Mouse (Mus musculus): ENCODE data around the gene Armh3. TPM values are rescaled to one million over a fixed set of nuclear protein-coding genes. Genes with fewer than 3 reads are reported as not detected.
A peak's percentile ranks its signal among the peaks of the same experiment; 100 is the strongest.

Gene Armh3
- total and polyA plus RNA-seq, 3 experiments: 1.1 to 4.9 (median 1.9) TPM

DNA sequence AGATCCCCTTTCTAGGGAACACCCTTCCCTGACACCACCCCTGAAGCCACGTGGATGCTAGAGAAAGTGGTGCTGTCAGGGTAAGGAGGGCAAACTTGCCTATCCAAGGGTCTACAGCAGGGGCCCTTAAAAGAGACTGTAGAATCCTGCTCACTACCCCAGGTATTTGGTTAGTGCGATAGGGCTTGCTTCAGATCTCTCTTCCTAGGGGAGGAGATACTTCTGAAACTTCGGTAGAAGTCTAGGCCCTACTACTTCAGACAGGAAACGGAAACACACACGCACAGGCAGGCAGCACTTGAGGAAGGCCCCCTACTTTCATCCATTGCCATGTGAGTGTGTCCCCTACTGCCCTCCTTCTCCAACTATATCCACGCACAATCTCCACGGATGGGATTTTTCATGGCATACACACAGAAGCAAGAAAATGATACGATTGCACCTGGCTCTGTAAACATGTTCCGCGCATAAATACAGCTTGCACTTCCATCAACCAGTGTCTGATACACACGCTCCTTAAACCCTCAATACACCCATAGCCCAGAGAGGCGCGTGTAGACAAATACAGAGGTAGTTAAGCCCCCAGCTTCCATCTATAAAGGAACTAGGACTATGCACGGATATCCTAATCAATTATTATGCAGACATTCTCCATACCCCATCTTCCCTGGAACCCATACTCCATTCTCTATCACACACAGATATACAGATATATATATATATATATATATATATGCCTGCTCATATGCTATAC is 42.0 kb upstream of the Armh3 start:
- H3K9ac ChIP-seq (ENCODE audit: insufficient read depth, low read depth): peak overlapping the region; percentile 84
- dilution Hi-C loops (cut with MboI; ENCODE audit: extremely low pct_ligation_motif_present, extremely low pct_unique_long_range_greater_than_20kb, low sequenced_read_pairs) (no loop called here), in situ Hi-C loops (cut with MboI; ENCODE audit: low pct_ligation_motif_present, low pct_unique_long_range_greater_than_20kb, low sequenced_read_pairs) (no loop called here)
- peaks cover 9 to 16% of the 10 kb centered on the region in 2 experiments for H3K36me3 ChIP-seq (replicated peaks in 1 of 2; ENCODE audit: control insufficient read depth in 1 of 2, insufficient read depth in 1 of 2, low read length in 1 of 2)
- DNase-seq (ENCODE audit: extremely low read depth): peak; percentile 69
- peaks cover 8 to 44% of the 10 kb centered on the region in 2 experiments for H3K4me1 ChIP-seq (ENCODE audit: control insufficient read depth in 1 of 2, insufficient read depth in 2 of 2)
- peak overlapping the region; percentile 89 for H3K4me2 ChIP-seq (ENCODE audit: insufficient read depth, low read depth, poor library complexity, severe bottlenecking)
- H3K27ac ChIP-seq (ENCODE audit: insufficient read depth, low read depth): peak overlapping the region; percentile 88
- H3K9me3 ChIP-seq (replicated peaks; ENCODE audit: low read length): no peaks in the 10 kb centered on the region
- H3K4me3 ChIP-seq (replicated peaks in 1 of 3; ENCODE audit: low read depth in 2 of 3, low read length in 2 of 3, poor library complexity in 1 of 3): peak overlapping the region; percentile 56 to 76 (median 65)
- TF ChIP-seq ELF1 (IDR thresholded peaks at IDR 0.05; ENCODE audit: low read depth, low read length): peak; percentile 59
- 0 out of 2 replicates have a peak, but pooled peaks have one; percentile 65 for TF ChIP-seq CHD1 (IDR thresholded peaks at IDR 0.05; ENCODE audit: low read depth, low read length)
- TF ChIP-seq KAT2A (IDR thresholded peaks at IDR 0.05; ENCODE audit: insufficient replicate concordance, low read length): 0 out of 2 replicates have a peak, but pooled peaks have one; percentile 40
- no peak for TF ChIP-seq RAD21 (IDR thresholded peaks at IDR 0.05; ENCODE audit: low read depth, low read length)
- TF ChIP-seq POLR2A (IDR thresholded peaks at IDR 0.05; ENCODE audit: low read depth, low read length): peak; percentile 66
- TF ChIP-seq SIN3A (IDR thresholded peaks at IDR 0.05; ENCODE audit: low read length): peak; percentile 66; the same call in 1 of the 2 replicates
- TF ChIP-seq IRF4 (IDR thresholded peaks at IDR 0.05; ENCODE audit: low read depth, low read length): peak; percentile 45; the same call in 1 of the 2 replicates
- no peak for TF ChIP-seq ZC3H11A (IDR thresholded peaks at IDR 0.05; ENCODE audit: low read depth, low read length)
- TF ChIP-seq BHLHE40 (IDR thresholded peaks at IDR 0.05; ENCODE audit: low read depth, low read length): peak; percentile 64
- peak; percentile 86 for TF ChIP-seq MXI1 (IDR thresholded peaks at IDR 0.05; ENCODE audit: low read depth, low read length)
- TF ChIP-seq CHD2 (IDR thresholded peaks at IDR 0.05; ENCODE audit: low read length): no peak
- TF ChIP-seq GABPA (IDR thresholded peaks at IDR 0.05; ENCODE audit: insufficient replicate concordance, low read depth, low read length): no peak
- peak; percentile 63 for TF ChIP-seq NELFE (IDR thresholded peaks at IDR 0.05; ENCODE audit: low read depth, low read length)
- TF ChIP-seq ZMIZ1 (IDR thresholded peaks at IDR 0.05; ENCODE audit: low read depth, low read length): no peak; the same call in none of the 2 replicates
- TF ChIP-seq HCFC1 (IDR thresholded peaks at IDR 0.05; ENCODE audit: low read depth, low read length): peak; percentile 73
- TF ChIP-seq ZNF384 (IDR thresholded peaks at IDR 0.05; ENCODE audit: low read depth, low read length): no peak
- TF ChIP-seq MEF2A (IDR thresholded peaks at IDR 0.05; ENCODE audit: borderline replicate concordance, low read depth, low read length): 0 out of 2 replicates have a peak, but pooled peaks have one; percentile 52
- peak; percentile 88 for TF ChIP-seq TBP (conservative IDR thresholded peaks at IDR 0.05; ENCODE audit: low read depth, low read length)
- 0 out of 2 replicates have a peak, but pooled peaks have one; percentile 59 for TF ChIP-seq MAZ (IDR thresholded peaks at IDR 0.05; ENCODE audit: low read depth, low read length)
- TF ChIP-seq MYC (IDR thresholded peaks at IDR 0.05; ENCODE audit: low read depth, low read length): peak; percentile 98
- TF ChIP-seq MAFK (IDR thresholded peaks at IDR 0.05; ENCODE audit: insufficient replicate concordance, low read length): no peak
- peak; percentile 58 for TF ChIP-seq MAX (IDR thresholded peaks at IDR 0.05; ENCODE audit: low read length)
- TF ChIP-seq TCF12 (IDR thresholded peaks at IDR 0.05; ENCODE audit: low read depth, low read length): peak; percentile 77
- no peak for TF ChIP-seq USF2 (conservative IDR thresholded peaks at IDR 0.05; ENCODE audit: low read depth, low read length)
- peak; percentile 29 for TF ChIP-seq ETS1 (conservative IDR thresholded peaks at IDR 0.05; ENCODE audit: low read depth, low read length)
- H3K27me3 ChIP-seq (replicated peaks): peaks cover 1% of the 10 kb centered on the region
- peaks cover 62% of the 10 kb centered on the region for H3K79me2 ChIP-seq (replicated peaks; ENCODE audit: control insufficient read depth, extremely low read depth, insufficient read depth, poor library complexity, severe bottlenecking)

Measured in CH12.LX (cell line).